Mouse (Mus musculus) CH12.LX (cell line): ENCODE data around the gene Fads1. TPM values are rescaled to one million over a fixed set of nuclear protein-coding genes. Genes with fewer than 3 reads are reported as not detected.

Source experiments
- DNase-seq: peaks from one replicate; pipeline ENCODE4 v3.0.0-alpha.2; 2013; ENCODE audit errors: extremely low read depth
- H3K27ac ChIP-seq: 2 replicates; pipeline ENCODE4 v1.5.1; 2012; ENCODE audit warnings: low read depth, mild to moderate bottlenecking, control low read depth, moderate library complexity; ENCODE audit not compliant: insufficient read depth
- H3K27me3 ChIP-seq: replicated peaks from 2 replicates; pipeline ENCODE3; 2012; ENCODE audit warnings: inconsistent platforms
- H3K36me3 ChIP-seq, 2 experiments: replicated peaks in 1 of 2; 2 replicates each; pipeline versions ENCODE3 to v1.6.1; 2012; ENCODE audit warnings: inconsistent platforms in 1 of 2, low read length in 1 of 2, mild to moderate bottlenecking in 1 of 2, mixed read lengths in 1 of 2, moderate library complexity in 1 of 2; ENCODE audit not compliant: control insufficient read depth in 1 of 2, insufficient read depth in 1 of 2
- H3K4me1 ChIP-seq, 2 experiments: 2 replicates each; pipeline ENCODE4 v1.6.1; 2012; ENCODE audit warnings: inconsistent platforms in 1 of 2, moderate library complexity in 1 of 2; ENCODE audit not compliant: insufficient read depth in 2 of 2, control insufficient read depth in 1 of 2
- H3K4me2 ChIP-seq: 2 replicates; pipeline ENCODE4 v1.6.1; 2012; ENCODE audit warnings: low read depth, mild to moderate bottlenecking, control low read depth; ENCODE audit not compliant: poor library complexity, insufficient read depth, severe bottlenecking
- H3K4me3 ChIP-seq, 3 experiments: fragments of 150-350 bp in 1 of 3; sonication (generic) in 1 of 3; replicated peaks in 1 of 3; 2 replicates each; pipeline versions ENCODE3 to v1.5.1; 2011 to 2012; ENCODE audit warnings: low read depth in 2 of 3, low read length in 2 of 3, mild to moderate bottlenecking in 2 of 3, moderate library complexity in 2 of 3, control low read depth in 1 of 3, improper control_type of control experiment in 1 of 3, inconsistent platforms in 1 of 3, mixed read lengths in 1 of 3; ENCODE audit not compliant: poor library complexity in 1 of 3
- H3K79me2 ChIP-seq: replicated peaks from 2 replicates; pipeline ENCODE4 v1.6.1; 2012; ENCODE audit warnings: mild to moderate bottlenecking, moderate library complexity; ENCODE audit not compliant: control insufficient read depth, poor library complexity, insufficient read depth, severe bottlenecking; ENCODE audit errors: extremely low read depth
- H3K9ac ChIP-seq: 2 replicates; pipeline ENCODE4 v1.6.1; 2012; ENCODE audit warnings: low read depth, mild to moderate bottlenecking, control low read depth, moderate library complexity; ENCODE audit not compliant: insufficient read depth
- H3K9me3 ChIP-seq: replicated peaks from 2 replicates; pipeline ENCODE3; 2012; ENCODE audit warnings: low read length, inconsistent platforms, mixed read lengths
- BHLHE40 ChIP-seq: IDR thresholded peaks from 2 replicates; pipeline ENCODE4 v1.6.1; 2011; ENCODE audit warnings: mild to moderate bottlenecking, low read depth, low read length, improper control_type of control experiment
- CHD2 ChIP-seq: IDR thresholded peaks from 2 replicates; pipeline ENCODE4 v1.6.1; 2011; ENCODE audit warnings: low read length, improper control_type of control experiment
- CTCF ChIP-seq, 2 experiments: IDR thresholded peaks in 1 of 2; conservative IDR thresholded peaks in 1 of 2; 2 replicates each; pipeline ENCODE4 v1.5.1; 2011 to 2012; ENCODE audit warnings: low read depth in 2 of 2, low read length in 2 of 2, improper control_type of control experiment in 1 of 2, inconsistent platforms in 1 of 2, mild to moderate bottlenecking in 1 of 2, moderate library complexity in 1 of 2
- E2F4 ChIP-seq: IDR thresholded peaks from 2 replicates; pipeline ENCODE4 v1.6.1; 2011; ENCODE audit warnings: low read depth, low read length, improper control_type of control experiment; ENCODE audit not compliant: insufficient replicate concordance
- ETS1 ChIP-seq: conservative IDR thresholded peaks from 2 replicates; pipeline ENCODE4 v1.6.1; 2012; ENCODE audit warnings: low read depth, mild to moderate bottlenecking, inconsistent platforms, low read length, improper control_type of control experiment, moderate library complexity
- GABPA ChIP-seq: IDR thresholded peaks from 2 replicates; pipeline ENCODE4 v1.6.1; 2012; ENCODE audit warnings: low read depth, low read length, improper control_type of control experiment, inconsistent platforms; ENCODE audit not compliant: insufficient replicate concordance
- JUN ChIP-seq: IDR thresholded peaks from 2 replicates; pipeline ENCODE4 v1.6.1; 2011; ENCODE audit warnings: low read depth, mild to moderate bottlenecking, low read length, improper control_type of control experiment, moderate library complexity; ENCODE audit not compliant: insufficient read depth
- MAFK ChIP-seq: IDR thresholded peaks from 2 replicates; pipeline ENCODE4 v1.6.1; 2011; ENCODE audit warnings: low read length, improper control_type of control experiment; ENCODE audit not compliant: insufficient replicate concordance
- MAX ChIP-seq: IDR thresholded peaks from 2 replicates; pipeline ENCODE4 v1.6.1; 2011; ENCODE audit warnings: low read length, improper control_type of control experiment
- MAZ ChIP-seq: IDR thresholded peaks from 2 replicates; pipeline ENCODE4 v1.6.1; 2012; ENCODE audit warnings: low read depth, mild to moderate bottlenecking, inconsistent platforms, low read length, improper control_type of control experiment, moderate library complexity
- MEF2A ChIP-seq: IDR thresholded peaks from 2 replicates; pipeline ENCODE4 v1.6.1; 2014; ENCODE audit warnings: low read depth, mild to moderate bottlenecking, inconsistent platforms, low read length, improper control_type of control experiment, borderline replicate concordance
- MYC ChIP-seq: IDR thresholded peaks from 2 replicates; pipeline ENCODE4 v1.6.1; 2011; ENCODE audit warnings: low read depth, mild to moderate bottlenecking, improper control_type of control experiment, low read length
- NELFE ChIP-seq: IDR thresholded peaks from 2 replicates; pipeline ENCODE4 v1.6.1; 2011; ENCODE audit warnings: low read depth, low read length, improper control_type of control experiment
- RAD21 ChIP-seq: IDR thresholded peaks from 2 replicates; pipeline ENCODE4 v1.6.1; 2011; ENCODE audit warnings: low read depth, mild to moderate bottlenecking, low read length, improper control_type of control experiment, moderate library complexity
- RCOR1 ChIP-seq: conservative IDR thresholded peaks from 2 replicates; pipeline ENCODE4 v1.6.1; 2012; ENCODE audit warnings: low read depth, mild to moderate bottlenecking, inconsistent platforms, low read length, improper control_type of control experiment
- SMC3 ChIP-seq: IDR thresholded peaks from 2 replicates; pipeline ENCODE4 v1.6.1; 2011; ENCODE audit warnings: low read depth, low read length, improper control_type of control experiment
- TBP ChIP-seq: conservative IDR thresholded peaks from 2 replicates; pipeline ENCODE4 v1.6.1; 2011; ENCODE audit warnings: low read depth, low read length, improper control_type of control experiment
- USF1 ChIP-seq: IDR thresholded peaks from 2 replicates; pipeline ENCODE4 v1.6.1; 2014; ENCODE audit warnings: low read depth, mild to moderate bottlenecking, inconsistent platforms, low read length, improper control_type of control experiment
- USF2 ChIP-seq: conservative IDR thresholded peaks from 2 replicates; pipeline ENCODE4 v1.6.1; 2011; ENCODE audit warnings: low read depth, low read length, improper control_type of control experiment
- ZC3H11A ChIP-seq: IDR thresholded peaks from 2 replicates; pipeline ENCODE4 v1.6.1; 2012; ENCODE audit warnings: low read depth, mild to moderate bottlenecking, inconsistent platforms, low read length, improper control_type of control experiment
- ZMIZ1 ChIP-seq: IDR thresholded peaks from 2 replicates; pipeline ENCODE4 v1.6.1; 2012; ENCODE audit warnings: low read depth, mild to moderate bottlenecking, inconsistent platforms, low read length, improper control_type of control experiment
- dilution Hi-C: fragments of 300-500 bp; cut with MboI; formaldehyde crosslinking; loops from 2 replicates; pipeline ENCODE4 v1.14.3; 2020; ENCODE audit warnings: low sequenced_read_pairs; ENCODE audit not compliant: extremely low pct_unique_long_range_greater_than_20kb, extremely low pct_ligation_motif_present
- in situ Hi-C: fragments of 300-500 bp; cut with MboI; formaldehyde crosslinking; loops from 3 replicates; pipeline ENCODE4 v1.14.3; 2019; ENCODE audit warnings: low sequenced_read_pairs, low pct_ligation_motif_present, low pct_unique_long_range_greater_than_20kb, mixed read lengths
- polyA plus RNA-seq: library from polyadenylated mRNA; unstranded; fragments of >175 nt; gene quantifications from 2 replicates; pipeline ENCODE4 v1.2.1, GENCODE M21; 2012; ENCODE audit warnings: low read depth; ENCODE audit not compliant: insufficient read length
- total RNA-seq, 2 experiments: library from RNA; depleted of rRNA; stranded (reverse); fragments of 300-350 nt in 1 of 2; fragments of >200 nt in 1 of 2; gene quantifications; 2 replicates each; pipeline ENCODE4 v1.2.3; 2012 to 2014

Fads1 gene
- total and polyA plus RNA-seq, 3 experiments, result 30.6 to 44.7 (median 37.2) TPM

DNA sequence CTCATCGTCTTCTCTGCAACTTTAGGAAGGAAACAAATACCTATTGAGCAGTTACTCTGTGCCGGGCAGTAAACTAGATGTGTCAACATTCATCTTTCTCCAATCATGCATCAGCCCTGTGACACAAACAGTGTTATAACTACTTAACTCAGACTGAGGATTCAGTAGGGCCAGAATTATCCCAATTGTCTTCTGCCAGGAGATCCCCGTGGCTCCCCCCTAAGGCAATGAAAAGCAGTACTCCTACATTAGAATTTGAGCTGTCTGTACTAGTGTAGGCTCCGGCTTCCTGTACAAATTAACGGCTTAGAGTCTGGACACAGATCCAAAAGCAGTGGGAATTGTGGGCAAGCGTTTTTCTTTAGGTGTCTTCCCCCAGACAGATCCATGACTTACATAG lies 22.4 kb downstream of the Fads1 start:
- DNase-seq, result no peak
- Histone ChIP-seq H3K27ac (no peak overlapping the region), H3K4me2 (peak overlapping the region; percentile 78; the same call in 1 of the 2 replicates), H3K27me3 (no peaks in the 10 kb centered on the region), H3K9me3 (no peaks in the 10 kb centered on the region), H3K36me3 (peaks cover 52 to 68% of the 10 kb centered on the region in 2 experiments), H3K79me2 (peaks cover 45% of the 10 kb centered on the region), H3K4me3 (peak overlapping the region in 2 of 3 experiments; percentile 92 to 100), H3K4me1 (peaks cover 0 to 22% of the 10 kb centered on the region in 2 experiments; a peak in 2 of 4 replicates), H3K9ac (peak overlapping the region; percentile 99; the same call in 1 of the 2 replicates)
- dilution Hi-C loops, result no loop called here
- in situ Hi-C loops, result loop anchor here (10.0 kb wide), 1 partner anchor 170 kb away; no protein-coding TSS in a partner anchor
- TF ChIP-seq E2F4, result no peak
- TF ChIP-seq MAZ, result no peak
- no peak for TF ChIP-seq MYC
- TF ChIP-seq RAD21, result no peak
- no peak for TF ChIP-seq MAX
- TF ChIP-seq CTCF (conservative IDR thresholded peaks at IDR 0.05 in 1 of 2, IDR thresholded peaks at IDR 0.05 in 1 of 2; ENCODE audit: low read depth in 2 of 2, low read length in 2 of 2), result no peak
- no peak for TF ChIP-seq ZC3H11A
- no peak for TF ChIP-seq JUN
- no peak for TF ChIP-seq TBP
- no peak for TF ChIP-seq USF1
- TF ChIP-seq ETS1, result no peak
- TF ChIP-seq CHD2, result no peak
- TF ChIP-seq RCOR1, result no peak
- no peak for TF ChIP-seq ZMIZ1
- no peak for TF ChIP-seq BHLHE40
- no peak for TF ChIP-seq MAFK
- TF ChIP-seq NELFE, result no peak
- no peak for TF ChIP-seq USF2

DNA sequence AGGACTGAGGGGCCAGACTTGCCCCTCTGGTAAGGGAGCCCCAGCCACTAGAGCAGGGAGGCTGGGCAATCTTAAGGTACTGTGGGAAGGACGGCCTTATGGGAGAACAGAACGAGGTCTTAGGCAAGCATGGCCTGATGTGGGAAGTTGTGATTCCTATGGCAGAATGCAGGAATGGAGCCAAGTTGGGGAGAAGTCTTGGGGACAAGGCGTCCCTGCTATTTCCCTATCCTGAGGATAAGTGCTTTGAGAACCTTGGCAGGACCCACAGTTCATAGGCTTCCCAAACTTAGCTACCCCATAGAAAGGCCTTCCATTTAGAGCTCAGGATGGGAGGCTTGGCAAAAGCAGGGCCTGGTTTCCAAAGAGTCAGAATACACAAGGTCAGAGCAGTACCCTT lies 26.2 kb downstream of the Fads1 start:
- Histone ChIP-seq H3K4me2 (no peak overlapping the region), H3K27me3 (no peaks in the 10 kb centered on the region), H3K9me3 (no peaks in the 10 kb centered on the region), H3K36me3 (peaks cover 53 to 85% of the 10 kb centered on the region in 2 experiments), H3K79me2 (peaks cover 17% of the 10 kb centered on the region), H3K4me3 (no peak overlapping the region), H3K4me1 (peaks cover 0 to 12% of the 10 kb centered on the region in 2 experiments; a peak in 2 of 4 replicates), H3K27ac (no peak overlapping the region), H3K9ac (no peak overlapping the region)
- in situ Hi-C loops (loop anchor here (10.0 kb wide), 1 partner anchor 174 kb away; no protein-coding TSS in a partner anchor), dilution Hi-C loops (no loop called here)
- TF ChIP-seq GABPA, result no peak
- TF ChIP-seq ZC3H11A, result no peak
- no peak for TF ChIP-seq SMC3
- no peak for TF ChIP-seq NELFE
- TF ChIP-seq ETS1, result no peak
- TF ChIP-seq RCOR1, result no peak
- TF ChIP-seq USF2, result no peak
- no peak for TF ChIP-seq MEF2A
- TF ChIP-seq E2F4, result no peak
- no peak for DNase-seq
